ENCODE assay signal across 11 mouse cellular contexts in the genomic region with DNA sequence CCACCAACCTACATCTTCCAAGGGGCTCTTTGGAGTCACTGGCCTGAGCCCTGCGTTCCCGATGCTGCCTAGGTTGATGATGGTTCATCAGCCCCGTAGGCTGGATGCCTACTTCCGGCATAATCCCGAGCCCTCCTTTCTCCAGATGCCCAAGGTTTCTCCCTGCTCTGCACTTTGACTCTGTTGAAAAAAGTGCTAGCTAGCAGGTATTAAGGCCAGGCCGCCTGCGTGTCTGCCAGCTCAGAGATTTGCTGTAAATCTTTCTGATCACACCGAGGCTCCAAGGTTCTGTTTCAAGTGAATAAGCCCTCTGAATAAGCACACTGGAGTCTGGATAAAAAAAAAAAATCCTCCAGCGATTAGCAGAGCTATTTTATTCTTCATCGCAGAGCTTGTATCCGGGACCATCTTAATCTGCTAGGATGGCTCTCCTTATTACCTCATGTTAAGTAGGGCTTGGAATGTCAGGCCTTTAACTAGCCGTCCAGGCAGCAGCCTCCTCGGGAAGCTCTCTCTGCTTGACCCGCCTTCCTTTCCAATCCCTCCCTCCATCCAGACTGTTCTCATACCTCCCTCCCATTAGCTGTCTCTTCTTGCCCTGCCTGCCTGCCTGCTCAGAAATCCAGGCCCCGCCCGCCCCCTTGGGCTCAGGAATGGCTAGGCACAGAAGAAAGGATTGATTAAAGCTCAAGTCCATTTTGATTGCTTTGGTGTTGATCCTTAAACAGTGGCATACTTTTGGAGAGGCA. TPM values are rescaled to one million over a fixed set of nuclear protein-coding genes. Genes with fewer than 3 reads are reported as not detected.
A peak's percentile ranks its signal among the peaks of the same experiment; 100 is the strongest.
DNase-seq lines count a peak whose midpoint lies in the region; ATAC-seq and TF ChIP-seq lines count a peak whose summit lies in the region.
"Had no signal": no experiment of that assay in that cellular context is flagged by ENCODE, and none has a peak within 500 bp of the region (broad histone marks: within the 10 kb centered on the region; RNA-seq: fewer than 3 reads in every experiment).

No protein-coding gene starts in this region.

- no peak overlapping the region for H3K4me2 ChIP-seq in lung, embryonic 14.5 days
- no peak overlapping the region for H3K4me2 ChIP-seq in forebrain, embryonic 13.5 days

- H3K9me3 ChIP-seq in lung, embryonic 14.5 days (ENCODE audit: low read depth, low read length): no peaks in the 10 kb centered on the region
- H3K9me3 ChIP-seq in forebrain, embryonic 13.5 days (replicated peaks): no peaks in the 10 kb centered on the region

- no peak overlapping the region for H3K27ac ChIP-seq in lung, embryonic 14.5 days (ENCODE audit: low read depth)
- H3K27ac ChIP-seq in forebrain, embryonic 13.5 days: peak overlapping the region; percentile 91

- no peak overlapping the region for H3K4me3 ChIP-seq in lung, embryonic 14.5 days (ENCODE audit: low read depth, low read length)
- H3K4me3 ChIP-seq in forebrain, embryonic 13.5 days: no peak overlapping the region
- H3K4me3 ChIP-seq: myocyte had no signal

- peaks cover 14% of the 10 kb centered on the region for H3K4me1 ChIP-seq in lung, embryonic 14.5 days (ENCODE audit: insufficient read depth)
- H3K4me1 ChIP-seq in forebrain, embryonic 13.5 days: peaks cover 90% of the 10 kb centered on the region

- no peaks in the 10 kb centered on the region for H3K27me3 ChIP-seq in lung, embryonic 14.5 days (ENCODE audit: insufficient read depth, low read length)
- H3K27me3 ChIP-seq in forebrain, embryonic 13.5 days: no peaks in the 10 kb centered on the region

- peaks cover 84% of the 10 kb centered on the region for H3K36me3 ChIP-seq in lung, embryonic 14.5 days (ENCODE audit: insufficient read depth)
- H3K36me3 ChIP-seq in forebrain, embryonic 13.5 days (ENCODE audit: poor library complexity, severe bottlenecking): peaks cover 79% of the 10 kb centered on the region

- peak; percentile 40 for DNase-seq in lung, embryonic 14.5 days
- no peak for DNase-seq in lung, adult 18-20 months
- peak; percentile 43 for DNase-seq in kidney, postnatal 14 days
- DNase-seq in retina, postnatal 1 day: peak; percentile 87
- DNase-seq in heart, adult 18-20 months: no peak
- DNase-seq in gastrocnemius, postnatal 14 days: no peak
- DNase-seq: gastrocnemius, postnatal 25 days; thymus, adult 2 months had no signal

- no peak for ATAC-seq in lung, embryonic 14.5 days (ENCODE audit: insufficient read depth)
- peak; percentile 22 for ATAC-seq in forebrain, embryonic 13.5 days
- ATAC-seq in erythroblast, adult 5-6 weeks (replicated peaks; ENCODE audit: low FRiP score, poor library complexity, severe bottlenecking): no peak

- H3K9ac ChIP-seq in lung, embryonic 14.5 days: no peak overlapping the region
- 0 out of 2 replicates have a peak overlapping the region, but pooled peaks have one; percentile 9 for H3K9ac ChIP-seq in forebrain, embryonic 13.5 days

- intact Hi-C loops in gastrocnemius, postnatal 14 days (cut with DNase I; ENCODE audit: low total_unique reads): no loop called here

- no peak for TF ChIP-seq CTCF in lung, embryonic 14.5 days (IDR thresholded peaks at IDR 0.05; ENCODE audit: low read depth)

- WGBS in lung, embryonic 14.5 days: 68% methylated on average over 16 of the region's 16 CpGs
- WGBS in forebrain, embryonic 13.5 days: 19% methylated on average over 16 of the region's 16 CpGs

RNA-seq across cellular contexts. Expression of a gene that starts 31.9 kb away (rescaled TPM):
- polyA plus RNA-seq in lung, embryonic 14.5 days (2014; fragmentation: Nextera tagmentation; extraction: Ambion mirVana): 28.7 and 32.5 TPM in 2 replicates
- 36.6 and 39.2 TPM in 2 replicates for polyA plus RNA-seq in forebrain, embryonic 13.5 days (2015; fragmentation: Nextera tagmentation; extraction: Ambion mirVana)
- total RNA-seq in heart, adult 18-20 months (2021): 10 to 100 TPM; 15.2 to 21.9 TPM
- total RNA-seq in erythroblast, adult 5-6 weeks (2015; ENCODE audit: low replicate concordance): 10.8 and 24.0 TPM in 2 replicates
- 11.6 and 16.6 TPM in 2 replicates for total RNA-seq in erythroblast, adult 5-6 weeks (2017; ENCODE audit: low replicate concordance)
- total RNA-seq in gastrocnemius, postnatal 14 days (2021): 10 to 100 TPM; 12.5 to 14.2 TPM

Comparison
In these comparisons a context has a peak if more than half of its experiments do, and no peak if none do; other contexts are left out.
1. DNase-seq: peak in lung, embryonic 14.5 days (single experiment), kidney, postnatal 14 days (single experiment) and retina, postnatal 1 day (single experiment); none in lung, adult 18-20 months (0 of 2), heart, adult 18-20 months (0 of 2) and gastrocnemius, postnatal 14 days (single experiment).